27 mouse cellular contexts compared by ENCODE assay signal in the genomic region with DNA sequence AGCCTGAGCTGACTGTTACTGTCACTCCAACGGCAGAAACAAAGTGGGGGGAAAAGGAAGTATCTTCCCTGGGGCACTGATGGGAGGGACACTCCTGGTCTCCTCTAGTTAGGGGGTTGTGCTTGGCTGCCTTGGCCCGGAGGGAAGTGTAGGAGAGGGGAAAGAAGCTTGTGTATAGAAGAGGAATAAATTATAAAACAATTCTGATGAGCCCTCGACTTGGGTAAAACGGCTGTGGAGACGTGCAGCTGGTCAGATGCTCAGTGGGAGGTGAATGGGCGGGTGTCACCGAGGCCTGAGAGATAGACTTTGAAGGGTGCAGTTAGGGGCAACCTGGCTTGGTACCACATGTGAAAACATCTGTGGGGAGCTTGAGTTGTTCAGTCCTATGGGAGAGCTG. TPM values are rescaled to one million over a fixed set of nuclear protein-coding genes. Genes with fewer than 3 reads are reported as not detected.
A peak's percentile ranks its signal among the peaks of the same experiment; 100 is the strongest.
DNase-seq lines count a peak whose midpoint lies in the region; ATAC-seq and TF ChIP-seq lines count a peak whose summit lies in the region.
"Had no signal": no experiment of that assay in that cellular context is flagged by ENCODE, and none has a peak within 500 bp of the region (broad histone marks: within the 10 kb centered on the region; RNA-seq: fewer than 3 reads in every experiment).

No protein-coding gene starts in this region.

- TF ChIP-seq CTCF in thymus, adult 2 months (IDR thresholded peaks at IDR 0.05; ENCODE audit: borderline replicate concordance, control insufficient read depth, extremely low read depth, insufficient read depth, low read length, poor library complexity) = no peak
- TF ChIP-seq CTCF in small intestine, adult 2 months (IDR thresholded peaks at IDR 0.05; ENCODE audit: extremely low read depth, insufficient read length, insufficient replicate concordance, low read depth, low read length) = no peak

- H3K4me2 ChIP-seq in kidney, embryonic 14.5 days (replicated peaks; ENCODE audit: low read depth, low read length) = no peak overlapping the region
- H3K4me2 ChIP-seq: embryonic facial prominence, embryonic 13.5 days; heart, embryonic 12.5 days had no signal

- no peak for ATAC-seq in kidney, embryonic 14.5 days (ENCODE audit: low FRiP score, low TSS enrichment)
- ATAC-seq: forebrain, embryonic 13.5 days; forebrain, embryonic 16.5 days; hindbrain, postnatal 0 days; inflammation-experienced regulatory T-cells, adult 6 months; Patski had no signal

- no peak overlapping the region for H3K27ac ChIP-seq in kidney, embryonic 14.5 days (ENCODE audit: low read depth, low read length)
- no peak overlapping the region for H3K27ac ChIP-seq in thymus, adult 2 months (ENCODE audit: control insufficient read depth, insufficient read depth, low read length)
- H3K27ac ChIP-seq in small intestine, adult 2 months (ENCODE audit: insufficient read depth, low read depth, low read length) = peak overlapping the region; percentile 91
- H3K27ac ChIP-seq: embryonic facial prominence, embryonic 13.5 days; forebrain, embryonic 13.5 days; gastrocnemius, adult 2 months; heart, embryonic 15.5 days; hindbrain, embryonic 14.5 days; hindbrain, postnatal 0 days had no signal

- no peak overlapping the region for H3K4me3 ChIP-seq in kidney, embryonic 14.5 days (ENCODE audit: low read length)
- no peak overlapping the region for H3K4me3 ChIP-seq in thymus, adult 2 months (ENCODE audit: control insufficient read depth, insufficient read depth, low read length)
- no peak overlapping the region for H3K4me3 ChIP-seq in small intestine, adult 2 months (ENCODE audit: low read depth, low read length)
- H3K4me3 ChIP-seq: embryonic facial prominence, embryonic 13.5 days; erythroblast, embryonic 14.5 days; forebrain, embryonic 13.5 days; gastrocnemius, adult 2 months; heart, embryonic 12.5 days; heart, embryonic 15.5 days had no signal

- no peaks in the 10 kb centered on the region for H3K9me3 ChIP-seq in kidney, embryonic 14.5 days (ENCODE audit: control insufficient read depth, low read length)
- H3K9me3 ChIP-seq: embryonic facial prominence, embryonic 13.5 days; heart, embryonic 12.5 days; heart, embryonic 15.5 days had no signal

- no peak for TF ChIP-seq POLR2A in thymus, adult 2 months (IDR thresholded peaks at IDR 0.05; ENCODE audit: control insufficient read depth, extremely low read depth, insufficient read depth, low read length, poor library complexity)
- TF ChIP-seq POLR2A in small intestine, adult 2 months (IDR thresholded peaks at IDR 0.05; ENCODE audit: low read depth, low read length) = no peak

- H3K27me3 ChIP-seq in kidney, embryonic 14.5 days (ENCODE audit: control insufficient read depth, insufficient read depth, low read length) = peaks cover 21% of the 10 kb centered on the region
- H3K27me3 ChIP-seq in thymus, adult 2 months (ENCODE audit: control insufficient read depth, insufficient read depth, low read length) = peaks cover 12% of the 10 kb centered on the region; the same call in 1 of the 2 replicates
- H3K27me3 ChIP-seq in small intestine, adult 2 months (ENCODE audit: control insufficient read depth, insufficient read depth, low read length) = no peaks in the 10 kb centered on the region
- H3K27me3 ChIP-seq: Patski had no signal

- H3K4me1 ChIP-seq in kidney, embryonic 14.5 days (ENCODE audit: control insufficient read depth, insufficient read depth, low read length) = peaks cover 15% of the 10 kb centered on the region
- peaks cover 16% of the 10 kb centered on the region for H3K4me1 ChIP-seq in thymus, adult 2 months (replicated peaks; ENCODE audit: control insufficient read depth, insufficient read depth, low read length)
- peaks cover 30% of the 10 kb centered on the region for H3K4me1 ChIP-seq in small intestine, adult 2 months (ENCODE audit: control insufficient read depth, insufficient read depth, insufficient read length, low read length)

- H3K36me3 ChIP-seq in kidney, embryonic 14.5 days (ENCODE audit: control insufficient read depth, insufficient read depth, low read length) = no peaks in the 10 kb centered on the region
- no peaks in the 10 kb centered on the region for H3K36me3 ChIP-seq in thymus, adult 2 months (ENCODE audit: control insufficient read depth, insufficient read depth, low read length)
- H3K36me3 ChIP-seq in small intestine, adult 2 months (ENCODE audit: control insufficient read depth, insufficient read depth, low read length) = peaks cover 12% of the 10 kb centered on the region
- H3K36me3 ChIP-seq: embryonic facial prominence, embryonic 13.5 days; G1E; heart, embryonic 12.5 days; heart, embryonic 15.5 days had no signal

- H3K9ac ChIP-seq in kidney, embryonic 14.5 days (ENCODE audit: low read depth, low read length) = no peak overlapping the region
- H3K9ac ChIP-seq: forebrain, embryonic 13.5 days; heart, embryonic 12.5 days; heart, embryonic 15.5 days had no signal

- peak; percentile 36 for DNase-seq in cerebellum, adult 9-11 months
- no peak for DNase-seq in cerebellum, postnatal 36 days
- DNase-seq in kidney, postnatal 10 days = peak; percentile 3
- peak; percentile 2 for DNase-seq in thymus, postnatal 4 days
- DNase-seq in thymus, adult 2 months = no peak
- DNase-seq: adrenal gland, postnatal 10 days; B cell, adult 2 months; cerebellum, adult 11-12 months; cerebellum, postnatal 14 days; gastrocnemius, adult 2 months; gastrocnemius, postnatal 14 days; heart, adult 18-20 months; heart, postnatal 10 days; heart, postnatal 4 days had no signal

- WGBS in kidney, embryonic 14.5 days = 57% methylated on average over 7 of the region's 7 CpGs
- WGBS in thymus, adult 2 months = 62% methylated on average over 7 of the region's 7 CpGs
- WGBS in small intestine, adult 2 months = 29% methylated on average over 7 of the region's 7 CpGs

RNA-seq across cellular contexts. Expression of a gene that starts 1.4 kb away (rescaled TPM):
- 12.2 and 14.2 TPM in 2 replicates for polyA plus RNA-seq in kidney, embryonic 14.5 days (2014; fragmentation: Nextera tagmentation; extraction: Ambion mirVana)
- polyA plus RNA-seq in thymus, adult 2 months (2012; rRNA removed) = 2.4 and 3.6 TPM in 2 replicates
- polyA plus RNA-seq in small intestine, adult 2 months (2012; rRNA removed) = 64.1 and 381 TPM in 2 replicates
- polyA plus RNA-seq: erythroblast, embryonic 14.5 days; G1E had no signal

RNA-seq across cellular contexts. Expression of a gene that starts 4.9 kb away (rescaled TPM):
- polyA plus RNA-seq in kidney, embryonic 14.5 days (2014; fragmentation: Nextera tagmentation; extraction: Ambion mirVana) = 1.2 and 1.7 TPM in 2 replicates
- 0.88 and 0.93 TPM in 2 replicates for polyA plus RNA-seq in thymus, adult 2 months (2012; rRNA removed)
- polyA plus RNA-seq in small intestine, adult 2 months (2012; rRNA removed) = 22.7 and 156 TPM in 2 replicates
- polyA plus RNA-seq: G1E; inflammation-experienced regulatory T-cells, adult 6 months had no signal

RNA-seq across cellular contexts. Expression of a gene that starts 8.9 kb away (rescaled TPM):
- 1.1 and 1.6 TPM in 2 replicates for polyA plus RNA-seq in kidney, embryonic 14.5 days (2014; fragmentation: Nextera tagmentation; extraction: Ambion mirVana)
- 1.1 TPM in 2 replicates for polyA plus RNA-seq in thymus, adult 2 months (2012; rRNA removed)
- 35.8 and 580 TPM in 2 replicates for polyA plus RNA-seq in small intestine, adult 2 months (2012; rRNA removed)
- polyA plus RNA-seq: inflammation-experienced regulatory T-cells, adult 6 months had no signal

RNA-seq across cellular contexts. Expression of a gene that starts 40.7 kb away (rescaled TPM):
- 0.61 and 0.63 TPM in 2 replicates for polyA plus RNA-seq in kidney, embryonic 14.5 days (2014; fragmentation: Nextera tagmentation; extraction: Ambion mirVana)
- polyA plus RNA-seq in thymus, adult 2 months (2012; rRNA removed) = 0.49 and 1.4 TPM in 2 replicates
- 2.6 and 8.3 TPM in 2 replicates for polyA plus RNA-seq in small intestine, adult 2 months (2012; rRNA removed)
- polyA plus RNA-seq: erythroblast, embryonic 14.5 days; G1E; inflammation-experienced regulatory T-cells, adult 6 months had no signal

Comparison
In these comparisons a context has a peak if more than half of its experiments do, and no peak if none do; other contexts are left out.
1. DNase-seq: peak in cerebellum, adult 9-11 months (single experiment), kidney, postnatal 10 days (single experiment) and thymus, postnatal 4 days (single experiment); none in cerebellum, postnatal 36 days (0 of 2) and thymus, adult 2 months (single experiment).
2. RNA of a gene that starts 8.9 kb away (polyA plus RNA-seq): 35.8 to 580 TPM in small intestine, adult 2 months; 1.1 to 1.6 TPM in kidney, embryonic 14.5 days and 1.1 TPM in thymus, adult 2 months; every median in the first group is over 10 times any median in the second.